Mouse (Mus musculus): Measurements from ENCODE around the gene Ttbk1. TPM values are rescaled to one million over a fixed set of nuclear protein-coding genes. Genes with fewer than 3 reads are reported as not detected.

The Ttbk1 gene
- polyA plus RNA-seq, 1 experiment = 0.11 TPM

DNA sequence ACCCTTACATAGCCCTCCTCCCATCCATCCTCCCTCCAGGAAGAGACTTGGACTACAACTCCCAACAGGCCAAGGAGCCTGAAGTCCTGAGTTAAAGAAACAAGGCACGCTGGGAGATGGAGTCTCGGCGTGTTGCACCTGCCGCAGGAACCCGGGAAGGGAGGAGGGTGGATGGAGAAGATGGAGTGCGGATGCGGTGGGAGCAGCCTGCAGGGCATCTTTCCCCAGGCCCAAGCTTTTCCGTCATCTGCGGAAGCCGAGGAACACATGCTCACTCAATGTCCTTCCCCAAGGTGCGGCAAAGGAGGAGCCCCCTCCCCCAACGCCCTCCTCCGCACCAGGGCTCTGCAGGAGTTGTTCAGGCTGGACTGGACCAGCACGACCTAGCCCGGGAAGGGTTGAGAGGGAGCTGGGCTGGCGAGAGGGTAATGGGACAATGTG lies 3.9 kb downstream of the Ttbk1 start:
- DNase-seq (ENCODE audit: low read depth, low spot score) = peak; percentile 21
- WGBS = 3% methylated on average over 16 of the region's 16 CpGs

DNA sequence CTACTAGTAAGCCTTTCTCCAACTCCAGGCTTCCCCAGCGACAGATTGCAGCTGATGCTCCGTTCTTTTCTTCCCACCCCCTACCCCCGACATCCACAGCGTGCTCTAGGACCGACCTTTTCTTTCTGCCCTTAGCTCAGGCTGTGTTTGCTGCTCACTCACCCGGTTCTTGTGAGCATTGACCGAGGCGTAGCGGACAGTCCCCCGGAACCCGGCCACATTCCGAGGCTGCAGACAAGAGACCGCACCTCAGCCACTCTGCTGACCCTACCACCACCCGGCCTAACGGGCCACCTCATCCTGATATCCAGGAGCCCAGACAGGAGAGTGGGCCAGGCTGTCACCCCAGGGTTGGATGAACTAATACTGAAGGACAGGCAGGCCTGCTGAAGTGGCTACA lies 10.2 kb downstream of the Ttbk1 start:
- WGBS = 77% methylated on average over 15 of the region's 15 CpGs
- no peak for DNase-seq (ENCODE audit: low read depth, low spot score)

DNA sequence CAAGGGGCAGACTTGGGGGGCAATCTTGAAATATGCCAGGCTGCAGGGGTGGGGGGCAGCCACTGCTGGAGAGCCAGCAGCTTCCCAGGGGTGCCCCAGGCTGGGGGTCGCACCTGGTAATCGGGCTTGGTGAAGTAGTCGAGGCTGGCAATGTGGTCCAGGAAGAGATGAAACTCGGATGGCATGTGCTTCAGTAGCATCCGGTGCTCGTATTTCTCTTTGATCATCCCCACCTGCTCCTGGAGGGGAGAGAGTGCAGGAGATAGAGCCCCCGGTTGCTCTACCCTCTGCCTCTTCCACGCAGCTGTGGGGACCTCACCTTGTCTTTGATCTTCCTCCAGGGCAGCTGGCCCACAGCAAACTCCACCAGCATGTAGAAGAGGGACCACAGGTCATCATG lies 10.9 kb downstream of the Ttbk1 start:
- no peak for DNase-seq (ENCODE audit: low read depth, low spot score)
- 47% methylated on average over 8 of the region's 8 CpGs for WGBS

- DNase-seq (ENCODE audit: low read depth, low spot score) = no peak
- WGBS = 77% methylated on average over 9 of the region's 9 CpGs
Observed at GRCm38 (mm10) chr17:46467830-46468229, 19.6 kb downstream of the Ttbk1 start.

DNA sequence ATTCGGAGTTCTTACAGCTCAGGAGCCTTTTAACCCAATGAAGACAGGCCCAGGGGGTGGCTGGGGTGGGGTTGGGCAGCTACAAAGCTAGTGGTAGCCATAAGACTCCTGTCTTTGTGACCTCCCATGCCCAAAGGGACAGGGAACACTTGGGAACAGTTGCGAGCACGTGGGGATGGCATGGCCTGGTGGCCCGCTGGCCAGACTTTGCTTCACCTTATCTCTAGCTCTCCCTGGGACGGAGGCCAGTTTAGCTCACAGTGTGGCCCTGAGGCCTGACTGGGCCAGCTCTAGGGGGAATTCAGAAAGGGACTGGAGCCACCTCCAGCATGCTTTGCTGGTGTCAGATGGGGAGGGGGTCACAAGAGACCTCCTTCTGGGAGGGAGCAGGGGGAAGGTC lies 25.2 kb downstream of the Ttbk1 start:
- 61% methylated on average over 5 of the region's 5 CpGs for WGBS

GRCm38 (mm10) chr17:46461347-46461746 lies 26.1 kb downstream of the Ttbk1 start:
- 10% methylated on average over 8 of the region's 8 CpGs for WGBS
- no peak for DNase-seq (ENCODE audit: low read depth, low spot score)

More for the DNA sequence above, 25.2 kb downstream of the Ttbk1 start:
- no peak for DNase-seq (ENCODE audit: low read depth, low spot score)

DNA sequence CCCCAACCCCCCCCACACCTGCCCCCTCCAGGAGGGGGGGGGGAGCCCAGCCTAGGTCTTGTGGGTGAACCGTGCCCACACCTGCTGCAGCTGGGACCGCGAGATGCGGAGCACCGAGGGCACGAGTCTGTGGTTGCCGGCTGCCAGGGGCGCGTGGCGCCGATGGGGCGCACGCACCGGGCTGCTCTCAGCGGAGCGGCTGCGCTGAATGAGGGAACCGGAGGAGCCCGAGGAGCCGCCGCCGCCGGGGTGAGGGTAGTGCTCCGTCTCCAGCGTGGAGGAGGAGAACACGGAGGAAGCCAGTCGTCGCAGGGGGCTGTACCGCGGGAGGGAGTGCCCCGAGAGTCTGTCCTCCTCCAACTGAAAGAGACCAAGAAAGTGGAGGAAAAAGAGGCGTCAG lies 26.8 kb downstream of the Ttbk1 start:
- WGBS = under 1% methylated on average over 32 of the region's 32 CpGs
- no peak for DNase-seq (ENCODE audit: low read depth, low spot score)

- DNase-seq (ENCODE audit: low read depth, low spot score) = no peak
- WGBS = 18% methylated on average over 3 of the region's 3 CpGs
Observed at GRCm38 (mm10) chr17:46458439-46458838, 29.0 kb downstream of the Ttbk1 start.

DNA sequence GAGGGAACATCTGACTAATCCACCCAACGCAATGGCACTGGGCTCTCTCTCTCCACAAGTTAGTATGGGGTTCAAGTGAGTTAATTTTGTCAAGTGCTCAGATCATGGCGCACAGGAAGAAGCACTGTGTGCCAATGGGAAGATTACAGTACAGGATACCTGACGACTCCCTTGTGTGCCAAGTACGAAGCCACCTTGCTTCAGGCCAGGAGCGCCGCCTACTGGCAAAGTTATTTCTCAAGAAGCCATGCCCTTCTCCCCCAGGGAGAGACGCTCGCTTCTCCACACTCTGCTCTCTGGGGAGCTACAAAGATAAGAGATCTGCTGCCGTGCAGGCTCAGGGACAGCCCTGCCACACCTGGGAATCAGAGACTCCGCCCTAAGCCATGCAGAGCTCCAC lies 29.7 kb downstream of the Ttbk1 start:
- peak; percentile 4 for DNase-seq (ENCODE audit: low read depth, low spot score)
- 8% methylated on average over 10 of the region's 10 CpGs for WGBS

DNA sequence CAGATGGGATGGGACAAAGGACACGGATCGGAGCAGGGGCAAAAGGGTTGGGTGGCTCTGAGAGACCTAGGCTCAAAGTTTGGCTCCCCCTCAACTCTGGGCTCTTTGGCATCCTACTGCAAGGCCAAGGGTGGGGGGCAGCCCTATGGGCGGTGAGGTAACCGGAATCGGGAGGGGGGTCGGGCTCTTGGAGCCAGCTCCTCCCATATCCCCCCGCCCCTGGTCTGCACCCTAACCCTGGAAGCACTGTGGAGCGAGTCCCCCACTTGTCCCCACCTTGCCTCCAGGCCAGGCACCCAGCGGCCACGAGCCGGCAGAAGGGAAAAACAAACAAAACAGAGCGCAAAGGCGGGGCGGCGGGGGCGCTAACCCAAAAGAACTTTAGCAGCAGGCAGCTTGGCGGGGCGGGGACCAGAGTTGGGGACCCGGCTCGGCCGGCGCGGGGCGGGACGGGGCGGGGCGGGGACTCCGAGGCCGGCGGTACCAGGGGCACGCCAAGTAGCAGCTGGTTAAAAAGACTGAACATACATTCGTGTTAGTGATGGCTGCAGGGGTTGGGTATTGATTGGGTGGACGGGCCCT lies 32.3 kb downstream of the Ttbk1 start:
- 2% methylated on average over 33 of the region's 33 CpGs for WGBS
- DNase-seq (ENCODE audit: low read depth, low spot score) = no peak

DNA sequence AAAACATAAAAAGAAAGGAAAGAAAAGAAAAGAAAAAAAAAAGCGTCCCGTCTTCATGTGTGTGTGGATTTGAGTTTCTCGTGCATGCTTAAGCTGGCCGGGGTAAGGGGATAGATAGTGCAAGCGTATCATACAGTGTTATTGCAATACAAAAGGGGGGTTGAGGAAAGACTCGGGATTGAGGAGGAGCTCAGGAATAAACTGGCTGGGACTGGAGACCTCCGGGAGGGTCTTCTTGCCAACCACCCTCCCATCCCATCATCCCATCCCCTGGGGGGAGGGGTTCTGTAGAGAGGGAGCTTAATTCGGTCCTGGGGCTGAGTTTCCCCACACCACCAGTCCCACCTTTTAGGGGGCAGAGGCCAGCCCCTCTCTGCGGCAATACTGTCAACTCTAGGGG lies 32.9 kb downstream of the Ttbk1 start:
- no peak for DNase-seq (ENCODE audit: low read depth, low spot score)
- WGBS = 10% methylated on average over 9 of the region's 9 CpGs

GRCm38 (mm10) chr17:46453970-46454411 lies 33.5 kb downstream of the Ttbk1 start:
- 5% methylated on average over 26 of the region's 26 CpGs for WGBS

DNA sequence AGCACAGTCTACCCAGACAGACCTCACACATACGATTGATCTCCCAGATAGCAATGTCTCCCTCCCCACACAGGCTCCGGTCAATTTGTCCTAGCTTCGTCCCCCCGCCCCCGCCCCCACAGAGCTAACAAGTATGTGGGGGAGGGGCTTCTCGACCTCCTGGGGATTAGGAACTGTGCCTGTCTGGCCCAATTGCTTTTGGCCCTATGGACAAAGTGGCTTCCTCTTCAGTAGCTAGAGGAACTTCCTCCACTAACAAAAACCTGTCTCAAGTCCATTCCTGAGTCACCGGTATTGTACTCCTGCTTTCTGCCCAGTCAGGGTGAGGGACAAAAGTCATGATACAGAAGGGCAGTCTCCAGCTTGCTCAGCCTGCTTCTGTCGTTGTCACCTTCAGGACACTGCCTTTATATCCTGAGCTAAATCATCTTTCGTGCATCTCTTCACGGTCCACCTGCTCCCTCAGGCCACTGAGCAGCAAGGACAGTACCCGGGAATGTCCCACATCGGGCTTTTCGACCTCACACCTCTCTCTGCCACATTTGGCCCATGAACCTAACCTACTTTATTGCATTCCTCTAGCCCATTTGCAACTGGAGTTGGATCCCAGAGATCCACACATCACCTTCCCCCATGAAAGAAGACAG lies 34.0 kb downstream of the Ttbk1 start:
- DNase-seq (ENCODE audit: low read depth, low spot score) = no peak
- WGBS = 21% methylated on average over 13 of the region's 13 CpGs

More at GRCm38 (mm10) chr17:46453970-46454411, 33.5 kb downstream of the Ttbk1 start:
- no peak for DNase-seq (ENCODE audit: low read depth, low spot score)

GRCm38 (mm10) chr17:46452683-46453082 lies 34.8 kb downstream of the Ttbk1 start:
- no peak for DNase-seq (ENCODE audit: low read depth, low spot score)
- 46% methylated on average over 5 of the region's 5 CpGs for WGBS

GRCm38 (mm10) chr17:46446264-46446663 lies 41.2 kb downstream of the Ttbk1 start:
- 91% methylated on average over 16 of the region's 16 CpGs for WGBS
- DNase-seq (ENCODE audit: low read depth, low spot score) = no peak

DNA sequence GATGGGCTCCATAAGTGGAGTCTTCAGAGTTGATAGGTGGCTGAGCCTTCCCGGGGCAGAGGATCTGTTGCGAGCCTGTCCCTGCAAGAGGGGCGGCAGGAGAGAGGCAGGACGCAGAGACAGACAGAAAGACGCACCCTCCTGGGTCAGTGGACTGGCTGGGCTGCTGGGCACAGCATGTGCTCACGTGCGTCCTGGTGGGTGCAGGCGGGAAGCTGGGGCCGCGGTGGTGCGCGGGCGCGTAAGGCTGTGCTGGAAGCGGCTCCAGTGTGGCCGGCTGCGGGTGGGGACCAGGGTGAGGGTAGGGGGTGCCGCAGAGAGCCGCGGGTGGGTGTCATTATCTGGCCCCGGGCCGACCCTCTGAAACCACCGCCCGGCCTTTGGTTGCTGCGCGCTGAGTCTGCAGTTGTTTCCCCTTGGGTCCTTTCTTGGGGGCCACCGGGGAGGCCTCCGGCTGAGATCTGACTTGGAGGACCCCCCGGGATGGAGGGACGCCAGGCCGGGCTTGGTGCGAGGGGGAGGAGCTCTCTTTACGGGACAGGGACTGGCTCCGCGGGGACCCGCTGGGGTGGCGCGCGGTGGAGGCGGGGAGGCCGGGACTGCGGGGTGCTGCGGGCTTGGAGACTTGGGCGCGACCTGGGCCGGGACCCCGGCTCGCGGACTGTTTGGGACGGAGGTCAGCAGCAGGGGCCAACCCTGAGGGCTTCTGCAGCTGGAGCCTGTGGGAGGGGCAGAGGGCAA lies 42.5 kb downstream of the Ttbk1 start:
- WGBS = 5% methylated on average over 50 of the region's 50 CpGs
- DNase-seq (ENCODE audit: low read depth, low spot score) = no peak

- WGBS = 91% methylated on average over 10 of the region's 10 CpGs
Observed at GRCm38 (mm10) chr17:46439176-46439575, 48.3 kb downstream of the Ttbk1 start.

GRCm38 (mm10) chr17:46438298-46438873 lies 49.1 kb downstream of the Ttbk1 start, which contains the start of gene Slc22a7:
TSS of gene Slc22a7 (minus strand) at chr17:46438457.
- no peak for DNase-seq (ENCODE audit: low read depth, low spot score)
- 87% methylated on average over 4 of the region's 4 CpGs for WGBS

More at GRCm38 (mm10) chr17:46439176-46439575, 48.3 kb downstream of the Ttbk1 start:
- DNase-seq (ENCODE audit: low read depth, low spot score) = no peak

GRCm38 (mm10) chr17:46436672-46437366 lies 50.7 kb downstream of the Ttbk1 start:
- DNase-seq (ENCODE audit: low read depth, low spot score) = no peak
- WGBS = 27% methylated on average over 23 of the region's 23 CpGs

GRCm38 (mm10) chr17:46433627-46434026 lies 53.8 kb downstream of the Ttbk1 start:
- no peak for DNase-seq (ENCODE audit: low read depth, low spot score)
- WGBS = 7% methylated on average over 17 of the region's 17 CpGs

Measured in large intestine, adult 2 months (tissue).